Mouse (Mus musculus): ENCODE measurements around the gene Rtp3. TPM values are rescaled to one million over a fixed set of nuclear protein-coding genes. Genes with fewer than 3 reads are reported as not detected.

Gene Rtp3
- total RNA-seq, 2 experiments from 2014 or later = 1.1 to 1.2 TPM

- peak overlapping the region; percentile 57; the same call in 1 of the 2 replicates for H3K27ac ChIP-seq
- peak; percentile 99; the same call in 1 of the 2 replicates for TF ChIP-seq CTCF (IDR thresholded peaks at IDR 0.05)
- H3K4me3 ChIP-seq = no peak overlapping the region
- intact Hi-C loops (cut with DNase I) = loop anchor here (1.0 to 5.0 kb wide), 2 partner anchors 75 to 165 kb away; no protein-coding TSS in a partner anchor
- DNase-seq = peak; percentile 83
Observed at GRCm38 (mm10) chr9:110997245-110997644, 6.9 kb upstream of the Rtp3 start.

DNA sequence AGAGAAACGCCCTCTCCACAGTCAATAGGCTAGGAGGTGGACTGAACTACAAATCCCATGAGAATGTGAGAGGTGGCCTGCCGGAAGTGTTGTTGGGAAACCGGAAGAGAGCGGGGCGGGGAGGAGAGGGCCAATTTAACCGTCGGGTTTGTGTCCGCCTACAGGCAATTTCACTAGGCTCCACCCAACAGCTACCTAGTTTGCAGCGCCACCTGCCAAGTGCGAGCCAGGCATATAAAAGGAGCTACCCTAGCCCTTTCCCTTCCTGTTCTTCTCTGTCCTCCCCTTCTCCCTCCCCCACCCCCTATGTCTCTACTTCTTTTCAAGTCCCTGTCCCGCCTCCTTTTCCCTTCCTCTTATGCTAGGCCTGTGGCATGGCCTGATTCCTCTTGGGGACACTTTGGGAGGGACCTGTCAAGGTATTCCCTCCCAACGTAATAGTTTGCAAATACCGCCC lies 4.4 kb upstream of the Rtp3 start:
- intact Hi-C loops (cut with DNase I) = loop anchor here (2.0 to 5.0 kb wide), 2 partner anchors 72 to 168 kb away; no protein-coding TSS in a partner anchor
- peak; percentile 22; the same call in 1 of the 2 replicates for TF ChIP-seq CTCF (IDR thresholded peaks at IDR 0.05)
- Histone ChIP-seq H3K4me3 (peak overlapping the region; percentile 67), H3K27ac (peak overlapping the region; percentile 87)
- peak; percentile 84 for DNase-seq

GRCm38 (mm10) chr9:110993281-110993709 lies 2.9 kb upstream of the Rtp3 start:
- DNase-seq = no peak
- no peak overlapping the region for H3K4me3 ChIP-seq
- no peak for TF ChIP-seq CTCF (IDR thresholded peaks at IDR 0.05)
- H3K27ac ChIP-seq = no peak overlapping the region
- intact Hi-C loops (cut with DNase I) = no loop called here

- intact Hi-C loops (cut with DNase I) = no loop called here
- Histone ChIP-seq H3K4me3 (peak overlapping the region; percentile 61), H3K27ac (peak overlapping the region; percentile 83)
- no peak for DNase-seq
- no peak for TF ChIP-seq CTCF (IDR thresholded peaks at IDR 0.05)
Observed at GRCm38 (mm10) chr9:110989543-110989942, 840 bp downstream of the Rtp3 start.

DNA sequence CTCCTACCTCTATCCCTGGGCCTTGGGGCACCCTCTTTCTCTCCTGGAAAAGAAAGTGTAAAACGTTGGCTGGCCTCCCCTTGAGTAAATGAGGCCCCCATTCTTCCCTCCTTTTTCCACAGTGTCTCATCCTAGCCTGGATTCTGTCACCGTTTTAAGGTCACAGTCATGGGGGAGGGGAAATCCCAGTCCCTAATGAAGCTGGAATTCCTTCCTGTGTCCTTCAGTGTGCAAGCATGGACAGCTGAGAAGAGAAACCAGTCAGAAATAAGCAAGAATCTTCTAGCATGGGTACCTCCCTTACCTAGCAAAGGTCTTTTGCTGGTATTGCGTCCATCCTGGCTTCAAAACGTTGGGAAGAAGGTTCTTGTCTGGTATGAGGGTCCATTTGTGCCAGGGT lies 1.2 kb downstream of the Rtp3 start:
- no peak for DNase-seq
- TF ChIP-seq CTCF (IDR thresholded peaks at IDR 0.05) = no peak
- intact Hi-C loops (cut with DNase I) = no loop called here
- H3K27ac ChIP-seq = peak overlapping the region; percentile 83
- H3K4me3 ChIP-seq = peak overlapping the region; percentile 61

DNA sequence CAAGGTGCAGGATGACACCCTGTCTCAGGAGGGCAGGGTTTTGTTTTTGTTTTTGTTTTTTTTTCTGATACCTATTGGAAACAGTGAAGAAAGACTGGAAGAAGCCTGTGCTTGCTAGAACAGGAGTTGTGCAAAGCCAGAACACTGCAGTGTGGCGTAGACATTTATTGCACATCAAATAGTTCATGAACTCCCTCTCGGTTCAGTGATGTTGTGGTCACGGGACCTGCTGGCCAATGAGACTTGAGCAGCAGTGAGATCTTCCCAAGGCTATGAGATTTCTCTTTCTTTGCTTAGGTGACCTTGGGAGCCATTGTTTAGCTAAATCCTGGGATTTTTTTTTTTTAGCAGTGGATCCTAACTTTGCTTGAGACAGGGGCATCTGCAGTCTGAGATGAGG lies 2.3 kb downstream of the Rtp3 start:
- intact Hi-C loops (cut with DNase I) = no loop called here
- TF ChIP-seq CTCF (IDR thresholded peaks at IDR 0.05) = no peak
- 0 out of 2 replicates have a peak overlapping the region, but pooled peaks have one; percentile 23 for H3K4me3 ChIP-seq
- no peak overlapping the region for H3K27ac ChIP-seq
- no peak for DNase-seq

GRCm38 (mm10) chr9:110987331-110987730 lies 3.1 kb downstream of the Rtp3 start:
- no peak overlapping the region for H3K4me3 ChIP-seq
- DNase-seq = no peak
- no peak overlapping the region for H3K27ac ChIP-seq
- TF ChIP-seq CTCF (IDR thresholded peaks at IDR 0.05) = no peak
- intact Hi-C loops (cut with DNase I) = no loop called here

- no peak overlapping the region for H3K27ac ChIP-seq
- intact Hi-C loops (cut with DNase I) = no loop called here
- no peak for DNase-seq
- no peak overlapping the region for H3K4me3 ChIP-seq
- TF ChIP-seq CTCF (IDR thresholded peaks at IDR 0.05) = no peak
Observed at GRCm38 (mm10) chr9:110985951-110986350, 4.4 kb downstream of the Rtp3 start.

GRCm38 (mm10) chr9:110985541-110985940 lies 4.8 kb downstream of the Rtp3 start:
- intact Hi-C loops (cut with DNase I) = no loop called here

GRCm38 (mm10) chr9:110984096-110984495 lies 6.3 kb downstream of the Rtp3 start:
- intact Hi-C loops (cut with DNase I) = no loop called here
- Histone ChIP-seq H3K27ac (no peak overlapping the region), H3K4me3 (no peak overlapping the region)
- DNase-seq = no peak
- TF ChIP-seq CTCF (IDR thresholded peaks at IDR 0.05) = no peak

More at GRCm38 (mm10) chr9:110985541-110985940, 4.8 kb downstream of the Rtp3 start:
- no peak for DNase-seq
- Histone ChIP-seq H3K4me3 (no peak overlapping the region), H3K27ac (no peak overlapping the region)
- TF ChIP-seq CTCF (IDR thresholded peaks at IDR 0.05) = no peak

DNA sequence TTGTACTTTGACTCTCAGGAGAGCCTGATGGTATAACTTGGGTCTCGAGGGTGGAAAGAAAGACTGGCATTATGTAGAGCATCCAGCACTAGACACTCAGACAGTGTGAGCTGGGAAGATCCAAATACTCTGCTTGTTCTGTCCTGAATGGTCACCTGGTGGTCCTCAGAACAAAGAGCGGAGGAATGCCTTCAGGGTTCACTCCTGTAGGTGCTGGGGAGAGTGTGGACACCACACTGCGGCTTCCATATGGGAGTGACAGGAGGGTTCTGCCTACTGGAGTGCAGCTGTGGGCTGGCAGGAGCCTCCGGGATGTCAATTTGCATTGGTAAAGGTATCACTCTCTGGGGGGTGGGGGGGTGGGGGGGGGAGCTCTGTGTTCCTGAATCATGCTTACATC lies 8.0 kb downstream of the Rtp3 start:
- Histone ChIP-seq H3K27ac (no peak overlapping the region), H3K4me3 (no peak overlapping the region)
- no peak for TF ChIP-seq CTCF (IDR thresholded peaks at IDR 0.05)
- intact Hi-C loops (cut with DNase I) = no loop called here
- DNase-seq = no peak

- intact Hi-C loops (cut with DNase I) = no loop called here
Observed at GRCm38 (mm10) chr9:110979411-110979810, 11.0 kb downstream of the Rtp3 start.

GRCm38 (mm10) chr9:110965910-110966231 lies 24.5 kb downstream of the Rtp3 start:
- intact Hi-C loops (cut with DNase I) = loop anchor here (10.0 kb wide), 1 partner anchor 299 kb away; no protein-coding TSS in a partner anchor
- Histone ChIP-seq H3K4me3 (no peak overlapping the region), H3K27ac (no peak overlapping the region)
- TF ChIP-seq CTCF (IDR thresholded peaks at IDR 0.05) = no peak
- DNase-seq = no peak

More at GRCm38 (mm10) chr9:110979411-110979810, 11.0 kb downstream of the Rtp3 start:
- Histone ChIP-seq H3K4me3 (no peak overlapping the region), H3K27ac (no peak overlapping the region)
- no peak for DNase-seq
- no peak for TF ChIP-seq CTCF (IDR thresholded peaks at IDR 0.05)

All from gastrocnemius, adult 2 months (tissue).